Mouse (Mus musculus) frontal cortex, postnatal 36 days (tissue): ENCODE data around the gene Gpr39.

Experiments
- DNase-seq, 2 experiments: peaks; one replicate each; pipeline ENCODE4 v3.0.0; 2022; ENCODE audit warnings: low spot score in 2 of 2

Gene Gpr39

GRCm38 (mm10) chr1:125808426-125808825 lies 131.6 kb downstream of the Gpr39 start:
- DNase-seq, result peak in 1 of 2 experiments; percentile 10

DNA sequence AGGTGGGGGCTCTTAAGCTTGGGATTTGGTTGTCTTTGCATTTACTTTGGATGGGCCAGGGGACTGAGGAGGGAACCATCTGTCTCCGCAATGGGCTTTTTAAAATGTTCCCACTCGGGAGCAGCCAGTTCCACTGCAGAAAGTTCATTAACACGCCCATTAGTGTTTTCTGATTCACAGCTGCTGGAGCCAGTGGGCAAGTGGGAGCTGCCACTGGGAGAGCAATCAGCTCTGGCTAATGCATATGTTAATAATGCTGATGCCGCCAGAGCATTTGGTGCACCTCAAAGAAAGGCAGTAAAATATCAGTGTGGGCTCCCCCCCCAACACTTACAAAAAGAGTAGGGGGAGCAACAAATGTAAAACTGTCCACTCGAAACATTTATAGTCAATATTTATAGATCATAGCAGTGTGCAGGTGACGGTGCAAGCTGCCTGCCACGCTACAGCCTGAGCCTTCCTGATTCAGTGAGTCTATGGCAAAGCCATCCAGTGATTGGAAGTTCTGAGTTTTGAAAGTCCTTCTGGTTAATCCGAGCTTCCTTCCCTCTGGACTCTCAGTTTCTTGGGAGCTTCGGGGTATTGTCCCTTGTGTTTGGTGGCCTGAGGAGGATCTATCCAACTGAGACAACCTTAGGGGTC lies 136.5 kb downstream of the Gpr39 start:
- DNase-seq, result no peak

DNA sequence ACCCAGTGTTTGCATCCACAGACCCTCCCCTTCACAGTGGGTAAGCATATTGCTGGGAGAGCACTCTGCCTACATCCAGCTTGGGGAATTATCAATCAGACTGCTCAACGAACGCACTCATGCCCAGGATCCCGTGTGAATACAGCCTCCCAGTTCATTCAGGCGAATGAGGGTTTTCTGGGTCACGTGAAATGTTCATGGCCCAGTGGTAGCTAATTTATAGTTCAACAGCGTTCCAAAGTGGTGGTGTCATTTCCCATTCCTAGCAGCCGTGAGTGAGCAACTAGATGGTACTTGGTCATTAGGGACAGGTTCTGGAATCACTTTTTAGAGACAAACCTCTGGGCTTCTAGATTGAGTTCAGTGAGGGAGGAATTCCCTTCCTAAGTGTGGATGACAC lies 144.3 kb downstream of the Gpr39 start:
- no peak for DNase-seq

DNA sequence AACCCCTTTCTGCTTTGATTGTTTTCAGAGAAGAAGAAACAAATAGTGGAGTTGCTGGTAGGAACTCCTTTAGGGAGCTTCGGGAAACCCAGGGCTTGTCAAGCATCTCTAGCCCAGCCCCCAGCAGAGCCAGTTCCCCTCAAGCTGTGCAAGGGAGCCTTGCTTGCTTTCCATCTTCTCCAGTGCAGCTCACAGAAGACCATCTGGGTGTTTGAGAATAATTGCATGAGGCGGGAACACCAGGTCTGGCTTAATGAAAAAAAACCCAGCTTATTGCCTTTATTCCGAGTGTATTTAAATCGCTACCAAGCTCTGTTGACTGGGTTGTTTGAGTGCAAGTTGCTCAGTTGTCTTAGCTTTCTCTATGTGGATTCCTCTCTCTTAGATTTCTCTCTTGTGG lies 146.8 kb downstream of the Gpr39 start:
- DNase-seq, result no peak

DNA sequence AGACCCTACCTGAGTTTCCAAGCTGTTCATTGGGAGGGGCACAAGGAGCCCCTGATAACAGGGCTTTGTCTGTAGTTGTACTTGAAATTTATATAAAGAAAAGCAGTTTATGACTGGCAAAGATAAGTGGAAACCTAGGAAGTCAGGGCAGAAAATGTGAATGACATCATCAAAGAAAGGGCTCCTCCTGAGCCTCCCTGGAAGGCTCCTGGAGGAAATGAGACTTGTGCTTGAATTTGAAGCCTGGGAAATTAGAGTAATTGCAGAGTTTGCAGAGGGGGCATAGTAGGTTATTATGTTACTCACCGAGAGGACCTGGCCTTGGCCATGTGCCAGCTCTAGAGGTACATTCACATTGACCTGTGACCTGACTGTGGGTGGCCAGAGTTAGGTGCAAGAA lies 160.7 kb downstream of the Gpr39 start:
- DNase-seq, result no peak

- DNase-seq, result no peak
These were observed 163.1 kb downstream of the Gpr39 start for GRCm38 (mm10) chr1:125839746-125840392.

DNA sequence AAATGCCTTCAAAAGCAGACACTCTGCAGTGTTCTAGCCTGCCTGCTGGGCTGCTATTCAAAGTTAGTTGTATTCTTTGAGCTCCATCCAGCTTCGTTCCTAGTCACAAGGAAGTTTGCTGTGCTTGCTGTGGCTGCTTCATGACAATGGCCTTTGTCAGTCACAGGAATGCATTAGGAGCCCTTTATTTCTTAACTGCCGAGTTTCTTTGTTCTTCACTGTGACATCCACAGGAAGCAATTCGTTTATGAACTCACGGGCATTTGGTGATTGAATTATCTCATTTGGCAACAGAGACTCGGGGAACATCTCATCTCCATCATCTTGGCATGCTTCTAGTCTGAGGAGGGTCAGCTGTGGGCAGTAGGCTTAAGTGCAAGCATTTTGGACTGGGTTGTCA lies 177.9 kb downstream of the Gpr39 start:
- DNase-seq, result no peak

DNA sequence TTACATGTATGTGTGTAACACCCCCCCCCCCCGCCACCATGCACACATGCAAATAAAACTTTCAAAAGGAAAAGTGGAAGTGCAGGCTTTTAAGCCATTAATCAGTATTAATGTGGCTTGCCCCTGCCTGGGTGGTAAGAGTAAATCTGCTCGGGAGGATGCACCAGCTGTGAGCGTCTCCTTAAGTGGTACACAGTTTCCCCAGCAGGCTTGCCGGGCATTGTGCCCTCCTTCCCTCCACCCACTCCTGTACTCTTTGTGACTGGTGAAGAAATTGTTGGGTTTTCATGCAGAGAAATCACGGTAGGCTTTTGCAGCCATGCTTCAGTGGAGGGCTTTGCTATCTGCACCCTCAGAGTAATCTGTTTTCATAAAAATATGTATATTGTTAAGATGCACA lies 181.8 kb downstream of the Gpr39 start:
- DNase-seq, result peak; percentile 15 to 23

GRCm38 (mm10) chr1:125870056-125870455 lies 193.3 kb downstream of the Gpr39 start:
- DNase-seq, result no peak

DNA sequence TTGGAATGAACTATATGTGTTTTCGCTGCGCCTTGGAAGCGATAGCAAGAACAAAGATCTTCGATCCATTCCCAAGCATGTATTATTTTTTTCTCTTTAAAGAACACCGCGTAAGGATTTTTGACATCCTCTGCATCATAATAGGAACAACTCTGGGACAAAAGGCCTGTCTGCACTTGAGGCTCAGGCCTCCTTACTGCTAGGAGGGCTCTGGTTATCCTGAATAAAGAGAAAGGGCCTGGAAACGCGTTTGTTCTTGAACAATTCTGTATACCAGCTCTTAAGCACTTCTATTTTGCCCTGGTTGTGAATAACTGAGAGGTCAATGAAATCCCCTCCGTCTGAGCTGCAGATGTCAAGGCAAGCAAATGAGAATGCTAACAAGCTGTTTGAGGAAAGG lies 216.4 kb downstream of the Gpr39 start:
- no peak for DNase-seq

DNA sequence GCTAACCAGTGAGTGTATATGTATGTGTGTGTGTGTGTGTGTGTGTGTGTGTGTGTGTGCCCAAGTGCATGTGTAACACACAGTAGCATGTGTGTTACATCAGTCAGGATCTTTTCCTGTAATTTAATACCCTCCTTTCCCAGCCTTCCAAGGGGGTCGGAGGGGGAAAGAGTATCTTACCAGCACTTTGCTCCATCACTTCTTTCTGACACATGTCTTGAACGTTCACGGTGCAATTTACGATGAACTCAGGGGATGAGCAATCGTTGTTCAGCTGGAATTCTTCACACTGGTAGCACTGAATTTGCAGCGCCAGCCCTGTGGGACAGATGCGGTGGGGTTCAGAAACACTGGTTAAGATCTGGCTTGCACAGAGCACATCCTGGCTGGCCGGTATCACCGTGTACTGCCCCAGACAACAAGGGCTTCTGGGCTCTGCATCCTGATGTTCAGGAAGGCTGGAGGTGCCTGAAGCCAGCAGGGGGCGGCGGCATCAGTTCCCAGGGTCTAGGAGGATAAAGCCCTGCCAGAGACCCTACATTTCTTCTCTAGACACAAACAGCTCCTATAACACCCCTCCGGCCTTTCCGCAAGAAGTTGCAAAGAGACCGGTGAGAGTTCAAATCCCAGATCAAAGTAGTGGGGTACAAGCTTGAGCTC lies 233.5 kb downstream of the Gpr39 start:
- DNase-seq, result peak; percentile 22 to 28

DNA sequence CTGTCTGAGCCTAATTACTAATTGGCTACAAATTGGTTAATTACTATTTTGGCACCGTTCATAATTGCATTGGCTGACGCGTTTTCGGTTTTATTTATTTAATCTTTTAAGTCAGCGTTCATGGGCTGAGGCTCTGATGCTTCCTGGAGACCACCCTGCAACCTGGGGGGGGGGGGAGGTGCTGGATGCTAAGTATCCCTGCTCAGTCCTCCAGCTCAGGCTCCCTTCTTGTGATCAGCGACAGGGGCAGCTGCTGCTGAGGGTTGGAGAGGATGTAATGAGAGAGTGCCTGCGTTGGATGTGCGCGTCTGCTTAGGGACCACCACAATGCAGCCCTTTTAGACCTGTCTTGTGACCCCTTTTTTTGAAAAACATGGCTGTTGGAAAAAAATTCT lies 234.1 kb downstream of the Gpr39 start:
- no peak for DNase-seq

DNA sequence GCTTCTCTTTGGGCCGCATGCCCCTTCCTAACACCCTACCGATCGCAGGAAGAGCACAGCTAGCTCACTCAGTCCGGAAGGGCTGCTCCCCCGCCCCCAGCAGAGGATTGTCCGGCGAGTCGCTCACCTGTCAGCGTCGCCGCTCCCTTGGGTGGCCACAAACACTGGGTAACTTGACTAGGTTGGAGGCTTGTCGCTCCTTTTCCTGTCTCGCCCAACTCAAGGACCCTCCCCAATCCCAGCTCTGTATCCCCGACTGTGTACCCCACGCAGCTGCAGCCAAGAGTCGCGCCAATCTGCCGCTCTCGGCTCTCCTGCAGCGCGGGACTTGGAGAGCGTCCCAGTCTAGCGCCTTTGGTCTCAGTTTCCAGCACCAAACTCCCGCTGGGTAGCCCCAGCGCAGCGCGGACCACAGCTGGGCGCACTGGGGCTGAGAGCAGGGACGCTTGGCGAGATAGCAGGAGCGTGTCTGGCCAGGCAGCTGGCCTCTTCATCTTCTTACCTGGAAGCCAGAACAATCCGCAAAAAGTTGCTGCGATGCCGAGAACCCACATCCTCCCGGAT lies 234.6 kb downstream of the Gpr39 start:
- DNase-seq, result peak; percentile 43 to 46

DNA sequence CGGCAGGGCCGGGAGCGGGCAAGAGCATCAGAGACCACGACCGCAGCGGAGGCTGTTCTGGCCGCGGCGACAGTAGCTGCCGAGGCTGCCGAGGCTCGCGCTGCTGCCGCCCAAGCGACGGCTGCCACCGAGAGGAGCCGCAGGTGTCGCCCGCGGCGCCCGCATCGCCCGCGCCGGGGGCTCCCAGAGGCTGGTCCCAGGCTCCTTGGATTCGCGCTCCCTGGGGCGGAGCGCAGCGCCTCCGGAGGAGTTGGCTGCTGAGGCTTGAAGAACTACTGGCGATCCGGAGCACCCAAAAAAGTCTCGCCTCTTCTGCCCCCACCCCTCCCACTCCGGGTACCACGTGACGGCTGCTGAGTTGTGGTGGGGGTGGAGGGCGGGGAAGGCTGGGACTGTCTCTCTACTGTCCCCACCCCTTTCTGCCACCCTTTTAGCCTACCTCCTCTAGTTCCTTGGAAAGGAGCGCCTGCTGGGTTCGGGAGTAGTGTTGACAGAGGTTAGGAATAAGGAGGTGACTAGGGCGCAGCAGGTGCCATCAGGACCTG lies 235.2 kb downstream of the Gpr39 start:
- peak; percentile 43 to 57 for DNase-seq

DNA sequence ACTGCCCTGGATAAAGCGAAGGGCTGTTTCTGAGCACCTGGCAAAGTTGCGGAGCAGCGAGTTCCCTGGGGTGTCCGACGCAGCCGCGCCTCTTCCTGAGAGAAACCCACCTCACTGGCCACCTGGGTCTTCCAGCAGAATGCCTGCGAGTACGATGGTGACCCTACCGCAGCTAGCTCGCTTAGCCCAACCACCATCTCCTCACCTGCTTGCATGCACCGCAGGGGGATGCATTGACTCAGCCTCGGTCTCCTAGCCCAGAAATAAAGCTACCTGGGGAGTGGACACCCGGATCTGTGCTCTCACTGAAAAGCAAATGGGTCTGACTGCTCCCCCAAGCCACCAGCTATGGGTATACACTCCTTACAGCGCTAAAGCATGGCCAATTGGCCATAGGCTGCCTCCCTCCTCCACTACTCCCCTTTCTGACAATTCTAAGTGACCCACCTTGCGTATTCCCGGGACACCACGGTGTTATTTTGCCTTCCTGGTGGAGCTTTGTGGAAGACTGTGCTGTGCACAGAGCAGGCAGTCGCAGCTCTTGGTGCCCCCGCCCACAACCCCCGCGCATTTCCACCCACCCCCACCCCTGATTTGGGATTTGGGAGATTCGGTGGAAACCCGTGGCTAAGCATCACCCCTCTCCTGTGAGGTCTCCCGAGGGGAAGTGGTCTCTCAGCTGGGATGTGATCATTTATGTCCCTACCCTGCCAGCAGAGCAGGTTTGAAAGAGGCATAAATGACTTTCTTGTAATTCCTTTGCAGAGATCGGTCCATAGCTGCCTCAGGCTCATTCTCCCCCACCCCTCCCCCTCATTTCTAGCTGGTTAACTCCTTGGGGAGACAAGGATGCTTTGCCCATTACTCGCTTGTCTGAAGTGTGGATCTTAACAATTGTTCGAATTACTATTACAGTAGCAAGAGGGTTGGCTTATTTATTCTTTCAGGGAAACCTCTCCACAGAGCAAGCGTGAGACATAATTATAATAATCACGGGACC lies 236.1 kb downstream of the Gpr39 start, which contains the start of gene Lypd1:
Lypd1 (minus strand) TSS at position 501 of the 1,000 bp plus-strand sequence.
- DNase-seq, result peak in 1 of 2 experiments; percentile 4

DNA sequence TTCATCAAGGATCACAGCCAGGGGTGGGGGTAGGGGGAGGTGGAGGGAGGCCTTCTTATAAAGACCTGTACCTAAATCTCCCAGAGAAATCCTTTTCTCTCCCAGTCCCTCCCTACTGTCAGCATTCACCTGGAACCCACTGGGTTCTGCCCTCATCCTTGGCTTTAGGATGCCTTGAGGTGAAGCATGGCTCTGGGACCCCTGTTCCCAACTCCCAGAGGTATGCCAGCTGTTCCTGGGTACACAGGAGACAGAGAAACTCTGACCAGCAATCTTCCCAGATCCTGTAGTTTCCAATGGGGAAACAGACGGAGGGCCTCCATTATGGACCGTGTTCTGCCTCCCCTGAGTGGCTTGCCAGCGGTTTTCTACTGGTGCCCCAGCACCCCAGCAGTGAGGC lies 243.9 kb downstream of the Gpr39 start:
- DNase-seq, result no peak

DNA sequence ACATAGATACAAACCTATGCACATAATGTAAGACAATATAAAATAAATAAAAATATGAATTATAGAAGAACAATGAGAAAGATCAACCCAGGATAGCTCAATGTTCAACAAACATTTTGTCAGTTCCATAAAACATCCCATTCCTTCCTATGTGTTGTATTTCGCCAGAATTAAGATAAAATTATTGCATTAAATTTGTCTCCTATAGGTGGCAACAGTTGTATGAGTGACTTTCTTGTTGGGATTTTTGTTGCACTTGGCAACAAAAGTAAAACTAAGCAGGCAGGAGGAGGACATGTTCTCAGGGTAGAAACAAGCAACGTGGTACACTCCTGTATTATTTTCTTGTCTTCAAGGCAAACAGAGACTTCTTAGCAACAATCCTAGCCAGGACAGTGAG lies 246.3 kb downstream of the Gpr39 start:
- no peak for DNase-seq
